Mouse (Mus musculus) C2C12 (cell line): Measurements from ENCODE around the gene Akr1b10.

Experiments
- CTCF ChIP-seq: IDR thresholded peaks from one replicate; pipeline ENCODE4 v1.5.1; 2011; ENCODE audit not compliant: control insufficient read depth, insufficient read depth, insufficient read length
- MYOD1 ChIP-seq: IDR thresholded peaks from one replicate; pipeline ENCODE4 v1.6.1; 2011; ENCODE audit warnings: low read depth; ENCODE audit not compliant: control insufficient read depth, insufficient read length

GRCm38 (mm10) chr6:34344935-34345334 lies 39.1 kb upstream of the Akr1b10 start:
- TF ChIP-seq CTCF (no peak), MYOD1 (no peak)
